Mouse (Mus musculus) G1E (cell line): ENCODE results near the gene B130006D01Rik. TPM values are rescaled to one million over a fixed set of nuclear protein-coding genes. Genes with fewer than 3 reads are reported as not detected.

Experiments
- ATAC-seq: 2 replicates; pipeline ENCODE4 v1.8.0; 2016; ENCODE audit warnings: mild to moderate bottlenecking; ENCODE audit not compliant: insufficient number of reproducible peaks, poor library complexity, low FRiP score, severe bottlenecking; ENCODE audit errors: extremely low read depth
- DNase-seq: peaks from one replicate; pipeline ENCODE4 v3.0.0; 2012; ENCODE audit warnings: low spot score
- H3K27me3 ChIP-seq: 2 replicates; pipeline ENCODE4 v1.6.1; 2012; ENCODE audit warnings: mild to moderate bottlenecking, low read length, inconsistent platforms; ENCODE audit not compliant: insufficient read depth
- H3K36me3 ChIP-seq: replicated peaks from 2 replicates; pipeline ENCODE3; 2012; ENCODE audit warnings: mild to moderate bottlenecking, inconsistent platforms
- H3K4me1 ChIP-seq: 2 replicates; pipeline ENCODE4 v1.6.1; 2012; ENCODE audit warnings: low read depth, low read length, inconsistent platforms, mixed read lengths; ENCODE audit not compliant: insufficient read depth
- H3K4me3 ChIP-seq: 2 replicates; pipeline ENCODE4 v1.5.1; 2012; ENCODE audit warnings: low read depth, mild to moderate bottlenecking, inconsistent platforms, low read length, moderate library complexity, mixed read lengths
- H3K9me3 ChIP-seq: replicated peaks from 2 replicates; pipeline ENCODE4 v1.6.1; 2012; ENCODE audit warnings: inconsistent platforms
- CTCF ChIP-seq: IDR thresholded peaks from 2 replicates; pipeline ENCODE4 v1.5.1; 2012; ENCODE audit warnings: low read depth, low read length, inconsistent platforms, mixed read lengths
- GATA1 ChIP-seq: IDR thresholded peaks from 2 replicates; pipeline ENCODE4 v1.6.1; 2012; ENCODE audit warnings: borderline replicate concordance, low read length, inconsistent platforms, mixed read lengths
- GATA2 ChIP-seq: IDR thresholded peaks from 2 replicates; pipeline ENCODE4 v1.6.1; 2012; ENCODE audit warnings: low read depth, low read length, inconsistent platforms, borderline replicate concordance
- POLR2AphosphoS5 ChIP-seq: IDR thresholded peaks from 2 replicates; pipeline ENCODE4 v1.6.1; 2012; ENCODE audit warnings: low read depth, low read length, inconsistent platforms; ENCODE audit not compliant: insufficient replicate concordance
- TAL1 ChIP-seq: conservative IDR thresholded peaks from 2 replicates; pipeline ENCODE4 v1.6.1; 2012; ENCODE audit warnings: low read depth, low read length, inconsistent platforms, mixed read lengths
- polyA plus RNA-seq: library from polyadenylated mRNA; stranded (reverse); fragments of >175 nt; gene quantifications from 2 replicates; pipeline ENCODE4 v1.2.3, GENCODE M21; 2012
- total RNA-seq, 2 experiments: library from RNA; stranded (forward) in 1 of 2; stranded (reverse) in 1 of 2; fragments of 200-1000 nt in 1 of 2; fragments of >200 nt in 1 of 2; fragmentation: Nextera tagmentation in 1 of 2; gene quantifications; 2 replicates each; pipeline ENCODE4 v1.2.3; 2014 to 2017

The B130006D01Rik gene
- total and polyA plus RNA-seq, 3 experiments, result 0.02 to 28.1 (median 9.0) TPM

GRCm38 (mm10) chr11:95726156-95726555 lies 2.8 kb downstream of the B130006D01Rik start:
- Histone ChIP-seq H3K4me3 (peak overlapping the region; percentile 6; the same call in 1 of the 2 replicates), H3K4me1 (peaks cover 61% of the 10 kb centered on the region), H3K27me3 (no peaks in the 10 kb centered on the region), H3K36me3 (peaks cover 53% of the 10 kb centered on the region), H3K9me3 (no peaks in the 10 kb centered on the region)
- ATAC-seq, result no peak
- DNase-seq, result no peak
- no peak for TF ChIP-seq GATA1
- TF ChIP-seq GATA2, result no peak
- no peak for TF ChIP-seq POLR2AphosphoS5
- no peak for TF ChIP-seq CTCF
- TF ChIP-seq TAL1, result no peak

- no peak for DNase-seq
- peaks cover 51% of the 10 kb centered on the region for H3K36me3 ChIP-seq
- H3K4me1 ChIP-seq, result peaks cover 68% of the 10 kb centered on the region
- no peaks in the 10 kb centered on the region for H3K9me3 ChIP-seq
- H3K27me3 ChIP-seq, result no peaks in the 10 kb centered on the region
- no peak for ATAC-seq
- TF ChIP-seq POLR2AphosphoS5, result no peak
- no peak for TF ChIP-seq TAL1
- TF ChIP-seq CTCF, result no peak
- no peak for TF ChIP-seq GATA1
- TF ChIP-seq GATA2, result no peak
- H3K4me3 ChIP-seq, result no peak overlapping the region; the same call in 1 of the 2 replicates
Measured at GRCm38 (mm10) chr11:95727947-95728346, 4.6 kb downstream of the B130006D01Rik start.

GRCm38 (mm10) chr11:95728916-95729907 lies 5.8 kb downstream of the B130006D01Rik start:
- Histone ChIP-seq H3K4me3 (peak overlapping the region; percentile 62; the same call in 1 of the 2 replicates), H3K9me3 (no peaks in the 10 kb centered on the region), H3K27me3 (no peaks in the 10 kb centered on the region), H3K4me1 (peaks cover 58% of the 10 kb centered on the region), H3K36me3 (peaks cover 48% of the 10 kb centered on the region)
- DNase-seq (no peak), ATAC-seq (peak; percentile 28)
- TF ChIP-seq POLR2AphosphoS5 (no peak), GATA1 (no peak), GATA2 (no peak), CTCF (no peak), TAL1 (no peak)

- H3K9me3 ChIP-seq, result no peaks in the 10 kb centered on the region
Measured at GRCm38 (mm10) chr11:95734485-95734884, 11.1 kb downstream of the B130006D01Rik start.

GRCm38 (mm10) chr11:95737811-95738210 lies 14.4 kb downstream of the B130006D01Rik start:
- peaks cover 37% of the 10 kb centered on the region for H3K4me1 ChIP-seq
- H3K27me3 ChIP-seq, result no peaks in the 10 kb centered on the region
- H3K9me3 ChIP-seq, result no peaks in the 10 kb centered on the region
- DNase-seq, result no peak
- H3K36me3 ChIP-seq, result peaks cover 61% of the 10 kb centered on the region
- peak overlapping the region; percentile 41; the same call in 1 of the 2 replicates for H3K4me3 ChIP-seq
- TF ChIP-seq CTCF (no peak), GATA2 (no peak), TAL1 (no peak), POLR2AphosphoS5 (no peak), GATA1 (no peak)
- ATAC-seq, result no peak

More at GRCm38 (mm10) chr11:95734485-95734884, 11.1 kb downstream of the B130006D01Rik start:
- TF ChIP-seq POLR2AphosphoS5, result no peak
- no peak for TF ChIP-seq CTCF
- no peak for TF ChIP-seq GATA2
- no peak for TF ChIP-seq TAL1
- TF ChIP-seq GATA1, result no peak
- H3K4me3 ChIP-seq, result no peak overlapping the region
- no peak for DNase-seq
- peaks cover 49% of the 10 kb centered on the region for H3K36me3 ChIP-seq
- H3K27me3 ChIP-seq, result no peaks in the 10 kb centered on the region
- no peak for ATAC-seq
- peaks cover 49% of the 10 kb centered on the region for H3K4me1 ChIP-seq

GRCm38 (mm10) chr11:95744521-95744920 lies 21.1 kb downstream of the B130006D01Rik start:
- peaks cover 5% of the 10 kb centered on the region; the same call in 1 of the 2 replicates for H3K9me3 ChIP-seq
- DNase-seq, result no peak
- TF ChIP-seq TAL1 (no peak), GATA1 (no peak), POLR2AphosphoS5 (no peak), GATA2 (no peak), CTCF (no peak)

More at GRCm38 (mm10) chr11:95744521-95744920, 21.1 kb downstream of the B130006D01Rik start:
- no peak for ATAC-seq
- Histone ChIP-seq H3K27me3 (no peaks in the 10 kb centered on the region), H3K4me1 (peaks cover 68% of the 10 kb centered on the region), H3K36me3 (peaks cover 76% of the 10 kb centered on the region), H3K4me3 (no peak overlapping the region)
